Mouse (Mus musculus): ENCODE results near the gene Fgf22.
A peak's percentile ranks its signal among the peaks of the same experiment; 100 is the strongest.

Gene Fgf22

DNA sequence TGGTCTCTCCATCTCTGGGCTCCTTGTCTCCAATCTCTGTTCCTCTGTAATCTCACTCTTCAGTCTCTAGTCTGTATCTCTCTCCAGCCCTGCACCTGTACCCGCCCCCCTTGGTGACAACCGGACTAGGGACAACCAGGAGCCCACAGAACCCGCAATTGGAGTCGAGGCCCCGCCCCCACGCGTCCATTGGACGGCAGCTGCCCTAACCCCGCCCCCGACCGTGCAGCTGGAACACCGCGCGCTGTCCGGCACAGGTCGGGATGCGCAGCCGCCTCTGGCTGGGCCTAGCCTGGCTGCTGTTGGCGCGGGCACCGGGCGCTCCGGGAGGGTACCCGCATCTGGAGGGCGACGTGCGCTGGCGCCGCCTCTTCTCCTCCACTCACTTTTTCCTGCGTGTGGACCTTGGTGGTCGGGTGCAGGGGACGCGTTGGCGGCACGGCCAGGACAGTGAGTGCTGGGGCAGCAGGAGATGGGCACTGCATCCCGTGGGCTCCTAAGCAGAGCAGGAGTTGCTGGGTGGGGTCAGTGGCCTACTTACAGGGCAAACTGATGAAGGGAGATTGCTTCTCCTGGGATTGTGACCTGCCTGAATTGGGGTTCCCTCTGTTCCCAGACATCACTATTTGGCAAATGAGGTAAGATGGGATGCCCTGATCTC is at the start of gene Fgf22:
TSS of gene Fgf22 (plus strand) at position 221 of the 661 bp plus-strand sequence.
- peak; percentile 90 for DNase-seq

DNA sequence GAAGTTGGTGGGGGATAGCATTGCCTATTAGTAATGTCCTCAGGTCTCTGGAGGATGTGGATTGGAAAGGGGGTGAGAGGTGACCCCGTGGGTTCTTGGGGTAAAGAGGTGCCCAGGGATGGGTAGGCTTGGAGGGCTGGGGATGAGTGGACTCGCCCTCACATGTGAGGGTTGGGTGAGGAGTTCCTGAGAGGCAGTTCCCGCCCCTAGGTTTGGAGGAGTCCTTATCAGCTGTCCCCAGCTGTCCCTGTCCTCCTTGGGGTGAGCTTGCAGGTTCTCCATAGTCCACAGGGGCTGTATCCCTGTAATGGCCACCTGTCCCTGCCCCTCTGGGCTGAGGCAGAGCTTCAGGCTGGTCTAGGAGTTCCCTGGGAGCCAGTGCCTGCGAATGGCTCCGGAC is 48.9 kb upstream of the Fgf22 start:
- DNase-seq: no peak

DNA sequence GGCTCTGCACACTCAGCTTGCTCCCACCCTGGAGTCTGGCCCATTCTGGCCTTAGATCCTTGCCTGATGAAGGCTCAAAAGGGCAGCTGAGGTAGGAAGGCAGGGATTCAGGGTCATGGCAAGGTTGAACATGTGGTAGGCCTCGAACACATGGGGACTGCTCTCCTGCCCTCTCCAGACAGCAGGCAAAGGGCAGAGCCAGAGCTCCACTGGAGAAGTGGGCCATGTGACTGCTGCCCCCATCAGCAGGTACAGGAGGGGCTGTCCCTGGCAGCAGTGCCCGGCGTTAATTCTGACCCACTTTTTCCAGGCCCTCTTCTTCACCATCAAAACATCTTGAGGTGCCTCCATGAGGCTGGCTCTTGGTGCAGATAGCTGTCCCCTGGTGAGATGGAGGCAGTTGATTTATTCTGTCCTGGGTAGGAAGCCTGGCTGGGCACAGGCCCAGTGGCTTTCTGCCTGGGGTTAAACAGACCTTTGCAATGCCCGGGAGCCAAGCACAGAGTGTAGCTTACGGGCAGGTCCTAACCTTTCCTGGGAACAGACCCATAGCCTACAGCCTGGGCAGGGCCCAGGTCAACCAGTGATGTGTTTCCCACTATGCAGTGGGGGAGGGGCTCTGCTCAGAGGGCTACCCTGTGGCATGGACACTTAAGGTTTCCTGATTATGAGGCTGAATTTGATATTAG is 48.3 kb upstream of the Fgf22 start:
- no peak for DNase-seq

DNA sequence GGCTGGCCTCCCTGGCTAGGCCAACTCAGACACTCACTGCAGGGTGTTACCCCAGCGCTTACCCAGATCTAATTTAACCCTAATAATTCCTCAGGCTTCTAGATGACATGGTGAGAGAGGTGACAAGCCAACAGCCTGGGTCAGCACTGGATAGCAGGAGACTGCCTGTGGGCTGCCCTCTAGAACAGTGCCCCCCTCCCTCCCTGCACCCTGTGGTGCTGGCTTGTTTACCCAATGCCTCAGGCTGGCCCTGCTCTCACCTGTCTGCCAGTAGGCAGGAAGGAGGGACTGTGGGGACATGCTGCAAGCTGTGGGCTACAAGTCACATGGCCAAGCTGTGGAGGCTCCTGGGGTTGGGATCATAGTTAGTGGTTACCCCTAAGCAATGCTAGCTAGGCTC is 47.7 kb upstream of the Fgf22 start:
- DNase-seq: no peak

DNA sequence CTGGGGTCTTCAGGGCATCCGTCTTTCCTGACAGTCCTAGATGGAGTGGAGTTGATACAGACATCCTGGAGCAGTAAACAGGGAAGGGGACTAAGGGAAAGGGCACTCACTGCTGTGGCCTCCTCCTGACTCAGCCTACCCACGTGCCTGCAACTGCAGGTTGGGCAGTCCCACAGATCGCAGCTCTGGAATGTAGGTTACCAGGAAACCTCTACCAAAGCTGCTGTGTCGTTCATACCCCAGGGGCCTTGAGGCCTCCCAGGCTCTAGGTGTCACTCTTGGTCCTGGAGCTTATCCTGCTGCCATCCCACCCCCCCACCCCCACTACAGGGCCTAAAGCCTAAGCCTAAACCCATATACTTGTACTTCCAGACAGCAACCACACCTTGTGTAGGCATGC is 47.1 kb upstream of the Fgf22 start:
- no peak for DNase-seq

DNA sequence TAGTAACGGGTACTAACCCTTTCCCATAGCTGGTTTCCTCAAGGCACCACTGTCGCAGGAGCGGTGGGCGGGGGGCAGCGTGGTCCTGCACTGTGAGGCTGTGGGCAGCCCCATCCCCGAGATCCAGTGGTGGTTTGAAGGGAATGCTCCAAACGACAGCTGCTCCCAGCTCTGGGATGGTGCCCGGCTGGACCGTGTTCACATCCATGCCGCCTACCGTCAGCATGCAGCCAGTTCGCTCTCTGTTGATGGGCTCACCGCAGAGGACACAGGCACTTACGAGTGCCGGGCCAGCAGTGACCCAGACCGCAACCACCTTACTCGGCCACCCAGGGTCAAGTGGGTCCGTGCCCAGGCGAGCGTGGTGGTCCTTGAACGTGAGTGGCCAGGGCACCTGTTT is 46.2 kb upstream of the Fgf22 start:
- no peak for DNase-seq

DNA sequence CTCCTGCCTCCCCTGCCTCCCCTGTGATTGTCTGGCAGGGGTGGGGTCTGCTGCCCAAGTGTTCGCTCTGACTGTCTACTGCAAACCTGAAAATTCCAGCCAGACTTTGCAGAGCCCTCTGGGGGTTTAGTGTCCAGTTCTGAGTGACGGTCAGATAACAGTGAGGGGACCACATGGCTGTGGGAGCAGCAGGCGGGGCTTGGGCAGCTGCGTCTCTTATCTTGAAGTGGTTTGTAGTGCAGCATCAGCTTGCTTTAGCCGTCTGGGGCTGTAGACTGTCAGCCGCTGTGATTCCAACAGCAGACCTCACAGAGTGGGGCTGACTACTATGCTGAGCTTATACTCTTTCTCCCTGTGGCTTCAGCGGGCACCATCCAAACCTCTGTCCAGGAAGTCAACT is 45.6 kb upstream of the Fgf22 start:
- no peak for DNase-seq

DNA sequence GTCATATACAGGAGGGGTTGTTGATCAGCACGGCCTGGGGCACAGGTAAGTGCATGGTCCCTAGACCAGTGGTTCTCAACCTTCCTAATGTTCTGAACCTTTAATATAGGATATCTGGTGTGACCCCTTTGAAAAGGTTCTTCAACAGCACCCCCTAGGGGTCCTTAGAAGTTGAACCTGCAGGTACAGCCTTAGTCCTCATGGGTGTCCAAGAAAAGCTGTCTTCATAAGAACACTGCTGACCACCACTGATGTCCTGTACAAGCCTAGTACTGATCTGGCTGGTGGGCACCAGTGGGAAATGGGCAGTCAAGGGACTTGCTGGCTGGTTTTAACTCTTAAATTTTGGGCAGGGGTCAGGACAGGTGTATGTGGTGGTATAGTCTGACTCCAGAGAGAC is 42.8 kb upstream of the Fgf22 start:
- no peak for DNase-seq

DNA sequence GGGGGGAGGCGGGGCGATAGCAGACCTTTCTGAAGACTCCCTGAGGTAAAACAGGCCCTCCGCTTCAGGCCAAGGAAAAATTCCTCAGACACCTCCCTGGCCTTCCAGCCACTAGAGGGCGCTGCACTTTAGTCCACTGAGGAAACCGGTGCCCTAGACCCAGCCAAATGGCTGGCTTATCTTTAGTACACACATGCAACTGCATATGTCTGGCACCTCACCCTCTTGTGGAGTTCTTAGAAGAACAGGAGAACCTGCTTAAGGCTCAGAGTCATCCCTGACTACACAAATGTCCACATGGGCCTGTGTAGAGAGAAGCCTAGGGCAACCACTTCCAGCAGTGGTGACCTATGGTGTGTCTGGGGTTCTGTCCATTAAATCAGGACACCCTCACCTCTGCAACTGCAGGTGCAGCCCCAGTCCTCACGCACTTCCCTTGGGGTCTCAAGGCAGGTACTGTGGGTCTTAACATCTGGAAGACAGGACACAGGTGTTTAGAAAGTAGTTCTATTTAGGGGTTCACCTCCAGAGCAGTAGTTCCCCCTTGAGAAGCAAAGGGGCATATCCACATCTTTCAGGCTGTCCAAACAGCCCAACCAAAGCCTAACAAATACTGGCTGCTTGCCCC is 42.3 kb upstream of the Fgf22 start:
- DNase-seq: peak; percentile 84

DNA sequence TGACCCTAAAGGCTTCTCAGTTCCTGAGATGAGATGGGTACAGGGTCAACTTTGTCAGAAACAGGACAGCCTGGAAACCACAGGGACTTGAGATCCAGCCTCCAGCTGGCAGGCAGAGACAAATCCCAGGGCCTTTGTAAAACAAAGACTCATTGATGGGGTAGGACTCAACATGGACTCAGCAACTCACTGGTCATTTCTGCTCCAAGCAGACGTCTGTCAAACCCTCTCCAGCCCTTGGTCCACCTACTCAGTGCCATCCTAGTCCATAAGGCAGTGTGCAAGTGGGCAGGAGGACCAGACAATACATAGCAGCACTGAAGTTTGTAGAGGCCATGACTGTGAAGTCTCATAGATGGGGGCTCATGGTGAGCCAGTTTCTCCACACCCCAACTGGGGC is 41.7 kb upstream of the Fgf22 start:
- no peak for DNase-seq

DNA sequence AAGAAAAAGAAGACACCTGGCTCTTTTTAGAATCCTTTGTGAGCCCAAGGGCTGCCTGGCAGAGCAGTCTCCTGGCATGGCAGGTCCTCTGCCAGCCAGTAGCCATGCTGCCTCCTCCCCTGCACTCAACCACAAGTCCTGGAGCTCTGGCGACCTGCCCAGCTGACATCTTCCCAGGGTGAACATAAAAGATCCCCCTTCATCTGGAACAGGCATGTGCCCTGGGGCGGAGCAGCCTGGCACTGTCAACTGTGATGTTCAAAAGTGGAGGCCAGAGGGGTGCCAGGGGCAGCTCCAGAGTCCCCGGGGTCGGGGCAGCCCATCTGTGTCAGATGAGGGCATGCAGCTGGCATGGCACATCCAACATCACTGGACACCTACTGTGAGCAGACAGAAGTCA is 39.9 kb upstream of the Fgf22 start:
- DNase-seq: no peak

DNA sequence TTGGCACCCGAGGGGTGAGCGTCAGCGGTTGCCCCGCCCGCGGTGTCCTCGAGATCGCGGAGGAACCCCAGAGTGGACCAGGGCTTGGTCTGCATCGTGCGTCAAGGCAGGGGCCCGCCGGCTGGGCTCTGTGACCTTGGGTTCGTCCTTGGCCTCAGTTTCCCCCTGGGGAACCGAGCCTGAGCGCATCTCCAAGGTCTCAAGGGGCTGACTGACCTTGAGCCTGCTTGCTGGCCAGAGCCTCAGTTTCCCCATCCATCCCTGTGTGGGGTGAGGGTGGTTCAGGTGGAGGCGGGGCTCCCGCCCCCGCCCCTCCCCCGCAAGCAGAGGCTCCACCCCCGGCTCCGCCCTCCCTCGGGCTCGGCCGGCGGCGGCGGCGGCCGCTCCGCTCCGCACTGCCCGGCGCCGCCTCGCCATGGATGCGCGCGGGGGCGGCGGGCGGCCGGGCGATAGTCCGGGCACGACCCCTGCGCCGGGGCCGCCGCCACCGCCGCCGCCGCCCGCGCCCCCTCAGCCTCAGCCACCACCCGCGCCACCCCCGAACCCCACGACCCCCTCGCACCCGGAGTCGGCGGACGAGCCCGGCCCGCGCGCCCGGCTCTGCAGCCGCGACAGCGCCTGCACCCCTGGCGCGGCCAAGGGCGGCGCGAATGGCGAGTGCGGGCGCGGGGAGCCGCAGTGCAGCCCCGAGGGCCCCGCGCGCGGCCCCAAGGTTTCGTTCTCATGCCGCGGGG is 38.5 kb upstream of the Fgf22 start, which contains the start of gene Hcn2:
TSS of gene Hcn2 (plus strand) at position 381 of the 734 bp plus-strand sequence.
- no peak for DNase-seq

DNA sequence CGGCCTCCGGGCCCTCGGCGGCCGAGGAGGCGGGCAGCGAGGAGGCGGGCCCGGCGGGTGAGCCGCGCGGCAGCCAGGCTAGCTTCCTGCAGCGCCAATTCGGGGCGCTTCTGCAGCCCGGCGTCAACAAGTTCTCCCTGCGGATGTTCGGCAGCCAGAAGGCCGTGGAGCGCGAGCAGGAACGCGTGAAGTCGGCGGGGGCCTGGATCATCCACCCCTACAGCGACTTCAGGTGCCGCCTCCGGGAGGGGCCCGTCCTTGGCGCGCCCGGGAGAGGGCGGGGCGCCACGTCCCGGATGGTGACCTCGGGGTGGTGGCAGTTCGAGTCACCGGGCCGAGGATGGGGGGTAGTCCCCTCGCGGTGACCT is 37.9 kb upstream of the Fgf22 start:
- peak; percentile 68 for DNase-seq

DNA sequence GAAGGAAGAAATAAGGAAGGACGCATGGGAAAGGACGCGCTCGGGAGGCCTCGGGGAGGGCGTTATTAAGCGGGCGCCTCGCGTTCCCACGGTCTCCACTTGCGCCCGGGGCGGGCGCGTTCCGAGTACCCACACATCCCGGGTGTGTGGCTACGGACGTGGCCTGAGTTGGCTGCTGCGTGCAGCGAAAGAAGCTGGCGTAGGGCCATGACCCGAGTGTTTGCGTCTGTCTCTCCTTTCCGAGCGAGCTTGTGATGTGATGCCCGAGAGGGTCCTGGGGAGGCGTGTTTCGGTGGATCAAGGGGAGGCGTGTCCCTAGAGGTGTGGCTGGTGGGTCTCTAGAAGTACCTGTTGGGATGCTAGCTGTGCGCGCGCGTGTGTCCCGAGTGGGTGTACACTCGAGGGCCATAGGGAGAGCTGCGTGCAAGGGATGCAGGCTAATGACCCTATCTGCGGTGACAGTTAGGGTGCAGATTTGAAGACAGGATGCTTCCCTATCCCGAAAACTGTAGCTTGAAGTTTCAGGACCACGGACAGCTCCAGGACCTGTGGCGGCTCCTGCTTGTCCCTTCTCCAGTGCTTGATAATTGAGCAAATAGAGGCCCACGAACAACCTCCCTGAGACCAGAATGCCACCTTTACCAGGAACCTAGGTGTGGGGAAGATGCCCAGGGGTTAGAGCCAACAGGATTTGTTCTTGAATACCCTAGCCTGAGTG is 37.1 kb upstream of the Fgf22 start:
- no peak for DNase-seq

DNA sequence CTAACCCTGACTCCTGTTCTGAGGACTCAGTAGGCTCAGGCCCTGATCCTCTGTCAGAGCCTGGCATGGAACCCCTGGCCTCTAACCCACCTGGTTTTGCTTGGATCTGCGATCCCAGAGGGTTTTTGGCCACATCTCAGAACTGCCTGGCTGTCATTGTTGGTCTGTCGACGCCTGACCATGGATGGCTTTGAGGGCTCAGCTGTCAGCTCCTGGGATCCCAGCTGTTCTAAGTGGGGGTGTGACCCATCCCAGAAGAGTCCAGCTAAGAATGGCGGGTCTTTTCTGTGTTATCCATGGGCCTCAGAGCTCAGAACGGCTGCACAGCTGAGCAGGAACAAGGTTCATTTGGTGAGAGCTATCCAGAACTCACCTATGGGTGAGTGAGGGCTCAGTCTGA is 33.8 kb upstream of the Fgf22 start:
- no peak for DNase-seq

DNA sequence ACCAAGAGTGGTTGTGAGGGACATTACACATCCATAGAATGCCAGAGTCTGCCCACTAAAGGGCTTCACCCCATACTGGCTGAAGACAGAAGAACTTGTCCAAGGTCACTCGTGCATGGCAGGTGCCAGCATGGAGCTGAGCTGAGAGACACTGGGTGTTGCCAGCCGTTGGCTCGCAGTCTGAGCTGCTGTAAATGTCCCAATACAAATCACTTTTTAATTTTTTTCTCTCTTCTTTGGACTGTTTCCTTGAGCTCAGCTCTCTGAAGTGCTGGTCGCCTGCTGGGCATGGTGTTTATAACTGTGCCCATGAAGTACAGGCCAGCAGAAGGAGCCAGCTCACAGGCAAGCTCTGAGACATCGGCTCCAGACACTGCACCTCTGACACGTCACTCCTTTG is 31.8 kb upstream of the Fgf22 start:
- DNase-seq: no peak

DNA sequence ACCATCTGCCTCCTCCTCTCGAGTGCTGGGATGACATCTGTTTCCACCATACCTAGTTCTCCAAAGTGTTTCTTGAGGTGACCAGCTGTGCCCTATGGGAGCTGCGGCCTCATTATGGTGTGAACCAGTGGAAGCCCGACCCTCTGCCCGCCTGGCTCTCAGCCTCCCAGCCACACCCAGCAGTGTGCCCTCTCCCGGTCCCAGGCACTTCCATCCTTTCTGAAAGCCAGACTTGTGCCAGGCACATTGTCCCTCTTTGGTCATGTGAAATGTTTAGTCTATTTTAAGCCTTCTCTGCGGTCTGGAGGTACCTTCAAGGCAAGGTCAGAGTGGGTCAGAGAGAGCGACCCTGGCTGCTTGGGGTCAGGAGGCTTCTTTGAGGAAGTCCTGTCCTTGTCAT is 31.2 kb upstream of the Fgf22 start:
- no peak for DNase-seq

DNA sequence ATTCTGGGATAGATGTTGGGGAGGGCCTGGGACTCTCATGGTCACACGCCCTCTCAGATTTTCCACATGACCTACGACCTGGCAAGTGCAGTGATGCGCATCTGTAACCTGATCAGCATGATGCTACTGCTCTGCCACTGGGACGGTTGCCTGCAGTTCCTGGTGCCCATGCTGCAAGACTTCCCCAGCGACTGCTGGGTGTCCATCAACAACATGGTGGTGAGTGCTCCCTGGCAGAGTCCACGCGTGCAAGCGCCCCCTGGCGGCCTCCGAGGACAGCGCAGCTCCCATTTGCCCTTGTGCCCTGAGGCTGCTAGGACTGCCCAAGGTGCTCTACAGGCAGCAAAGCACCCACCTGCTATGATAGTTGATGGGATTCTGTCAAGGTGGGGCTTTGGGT is 28.8 kb upstream of the Fgf22 start:
- no peak for DNase-seq

DNA sequence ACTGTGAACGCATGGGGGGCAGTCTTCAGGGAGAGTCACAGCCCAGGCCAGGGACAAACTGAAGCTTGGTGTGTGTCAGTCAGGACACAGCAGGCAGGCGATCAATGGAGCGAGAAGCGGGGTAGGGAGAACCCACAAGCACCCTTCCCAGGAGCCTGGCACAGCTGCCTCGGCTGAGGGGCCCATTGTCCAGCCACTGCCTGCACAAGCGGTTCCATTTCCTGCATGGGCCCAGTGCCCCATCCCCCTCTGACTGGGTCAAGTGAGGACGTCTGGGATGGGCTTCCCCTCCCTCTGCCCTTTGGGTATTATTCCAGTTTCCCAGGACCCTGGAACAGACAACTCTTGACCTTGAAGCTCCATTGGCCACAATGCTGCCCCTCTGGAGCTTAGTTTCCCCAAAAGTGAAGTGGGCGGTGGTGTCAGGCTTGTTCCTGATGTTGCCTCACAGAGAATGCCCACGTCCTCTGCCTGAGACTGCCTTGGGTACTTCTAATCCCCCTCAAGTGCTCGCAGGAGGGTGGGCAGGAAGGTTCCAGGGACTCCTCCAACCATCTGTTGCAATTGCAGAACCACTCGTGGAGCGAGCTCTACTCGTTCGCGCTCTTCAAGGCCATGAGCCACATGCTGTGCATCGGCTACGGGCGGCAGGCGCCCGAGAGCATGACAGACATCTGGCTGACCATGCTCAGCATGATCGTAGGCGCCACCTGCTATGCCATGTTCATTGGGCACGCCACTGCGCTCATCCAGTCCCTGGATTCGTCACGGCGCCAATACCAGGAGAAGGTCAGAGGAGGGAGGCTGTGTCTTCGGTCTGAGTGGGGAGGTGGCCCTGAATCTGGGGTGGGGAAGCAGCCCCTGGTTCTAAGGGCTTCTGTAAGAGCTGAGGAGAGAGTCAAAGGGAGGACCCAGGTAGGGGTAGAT is 26.3 kb upstream of the Fgf22 start:
- peak; percentile 74 for DNase-seq

DNA sequence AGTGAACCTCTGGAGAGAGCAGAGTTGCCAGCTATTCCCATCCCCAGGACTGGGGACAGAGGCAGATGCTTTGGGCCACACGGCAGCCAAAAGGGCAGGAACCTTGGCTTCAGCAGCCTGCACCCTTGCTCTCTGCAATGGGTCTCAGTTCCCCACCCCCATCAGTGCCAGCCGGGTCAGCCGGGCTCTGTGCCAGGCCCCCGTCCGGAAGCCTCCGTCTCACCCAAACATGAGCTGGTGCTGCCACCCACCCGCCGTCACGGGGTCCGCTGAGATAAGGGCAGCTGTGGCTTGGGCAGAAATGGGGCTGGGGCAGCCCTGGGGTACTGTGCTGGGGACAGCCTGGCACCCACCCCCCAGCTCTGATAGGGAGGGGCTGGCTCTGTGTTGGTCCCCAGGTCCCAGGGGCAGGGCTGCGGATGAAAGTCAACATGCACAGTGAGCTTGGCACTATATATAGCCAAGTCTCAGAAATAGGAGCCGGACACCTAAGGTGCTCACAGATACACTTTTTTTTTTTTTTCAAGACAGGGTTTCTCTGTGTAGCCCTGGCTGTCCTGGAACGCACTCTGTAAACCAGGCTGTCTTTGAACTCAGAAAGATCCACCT is 25.4 kb upstream of the Fgf22 start:
- peak; percentile 79 for DNase-seq

DNA sequence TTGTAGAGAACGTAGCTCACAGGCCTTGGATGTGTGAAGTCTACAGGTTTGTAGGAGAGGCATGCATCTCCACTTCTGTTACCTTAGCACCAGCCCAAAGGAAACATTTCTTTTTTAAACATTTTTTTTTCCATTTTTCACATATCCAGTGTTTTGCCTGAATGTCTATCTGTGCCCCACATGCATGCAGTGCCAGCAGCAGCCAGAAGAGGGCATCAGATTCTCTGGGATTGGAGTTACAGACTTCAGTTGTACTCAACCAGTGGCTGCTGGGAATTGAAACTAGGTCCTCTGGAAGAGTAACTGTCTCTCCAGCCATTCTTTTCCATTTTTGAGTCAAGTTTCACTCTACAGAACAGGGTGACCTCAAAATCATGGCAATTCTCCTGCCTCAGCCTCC is 22.4 kb upstream of the Fgf22 start:
- DNase-seq: no peak
